Mouse (Mus musculus) kidney, adult 10 weeks (tissue): ENCODE results near the gene Lipe. TPM values are rescaled to one million over a fixed set of nuclear protein-coding genes. Genes with fewer than 3 reads are reported as not detected.

ENCODE experiments used
- polyA plus RNA-seq: library from polyadenylated mRNA; stranded (reverse); fragments of 350-450 nt; fragmentation: Illumina TruSeq; extraction: RNeasy Lipid Tissue Mini Kit (QIAGEN cat#74804); gene quantifications from one replicate; pipeline ENCODE4 v1.2.3, GENCODE M21; 2014; ENCODE audit warnings: low read depth, low replicate concordance

Lipe gene
- 0.49 TPM for polyA plus RNA-seq

DNA sequence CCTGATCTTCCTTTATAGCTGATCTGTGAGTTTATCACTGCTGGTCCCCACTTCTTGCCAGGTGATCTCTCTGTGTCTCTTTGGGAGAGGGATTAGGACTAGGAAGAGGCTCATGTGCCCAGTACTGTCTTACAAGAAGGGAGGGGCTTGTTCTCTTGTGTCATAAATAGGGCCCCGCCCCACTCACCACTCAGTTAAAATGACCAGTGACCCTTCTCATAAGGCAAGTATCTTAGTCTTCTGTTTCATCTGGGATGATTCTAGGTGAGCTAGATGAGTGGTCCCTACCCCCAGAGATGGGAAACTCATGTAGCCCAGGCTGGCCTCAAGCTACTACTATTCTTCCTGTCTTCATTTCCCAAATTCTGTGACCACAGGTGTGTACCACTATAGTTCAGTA, at the start of gene Lipe:
Gene Lipe, minus strand, starts transcription at position 101 of the 400 bp plus-strand sequence.

DNA sequence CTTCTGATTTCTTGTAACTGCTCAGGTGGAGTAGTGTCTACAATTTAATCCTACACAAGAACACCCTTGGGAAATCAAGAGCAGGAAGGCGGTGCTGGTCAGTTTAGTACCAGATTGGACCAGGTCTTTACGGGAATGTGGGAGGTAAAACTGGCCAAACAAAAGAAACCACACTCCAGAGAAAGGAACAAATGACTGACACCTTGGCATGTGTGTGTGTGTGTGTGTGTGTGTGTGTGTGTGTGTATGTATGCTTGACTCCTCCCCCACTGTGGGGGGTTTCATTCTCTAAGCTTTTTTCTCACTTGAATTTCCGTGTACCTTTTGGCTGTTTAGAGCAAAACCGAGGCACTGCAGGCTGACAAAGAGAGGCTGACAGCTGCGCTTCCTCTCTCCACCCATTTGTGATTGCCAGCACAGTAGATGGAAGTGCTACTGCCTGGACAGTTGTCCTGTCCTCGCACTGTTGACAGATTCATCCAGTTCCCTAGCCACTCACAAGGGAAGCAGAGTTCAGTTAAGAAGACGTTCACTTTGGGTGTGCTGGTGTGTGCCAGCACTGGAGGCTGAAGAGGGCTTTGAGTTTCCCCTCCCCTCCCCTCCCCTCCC, 14.4 kb upstream of the Lipe start, which contains the start of gene Cxcl17:
Gene Cxcl17, minus strand, starts transcription at position 54 of the 609 bp plus-strand sequence.

DNA sequence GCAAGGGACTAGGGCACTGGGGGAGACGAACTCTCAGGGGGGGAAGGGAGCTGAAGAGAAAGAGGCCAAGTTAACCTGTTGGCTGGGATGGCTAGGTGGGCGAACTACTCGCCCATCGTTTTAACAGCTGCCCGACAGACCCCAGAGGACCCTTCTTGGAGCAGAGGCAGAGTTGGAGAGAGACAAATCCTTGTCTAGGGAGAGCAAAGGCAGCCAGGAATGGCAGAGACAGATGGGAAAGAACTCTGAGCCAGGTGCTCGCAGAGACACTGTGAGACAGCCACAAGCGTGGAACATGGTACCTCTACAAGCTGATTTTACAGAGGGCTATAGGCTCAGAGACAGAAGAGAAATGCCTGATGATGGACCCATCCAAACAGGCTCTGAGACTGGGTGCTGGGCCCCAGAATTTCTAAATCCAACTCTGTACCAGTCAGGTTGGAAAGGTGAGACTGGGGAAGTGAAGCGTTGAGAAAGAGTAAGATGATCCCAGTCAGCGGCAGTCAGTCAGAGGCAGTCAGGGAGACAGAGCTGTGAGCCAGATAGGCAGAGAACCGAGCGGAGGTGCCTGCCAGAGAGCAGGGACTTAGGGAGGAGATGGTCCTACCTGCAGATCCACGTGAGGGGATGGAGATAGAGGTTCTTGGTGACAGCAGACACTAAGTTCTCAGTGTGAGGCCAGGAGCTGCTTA, 29.3 kb downstream of the Lipe start, which contains the start of gene Cnfn:
Gene Cnfn, minus strand, starts transcription at position 667 of the 692 bp plus-strand sequence.

Other genes with a start within 250 kb of the Lipe start
- gene Pou2f2, start 219.0 kb downstream of the Lipe start, polyA plus RNA-seq: 0.20 TPM
- gene Dedd2, start 178.1 kb downstream of the Lipe start, polyA plus RNA-seq: 0.69 TPM
- gene Zfp526, start 177.3 kb downstream of the Lipe start, polyA plus RNA-seq: 0.69 TPM
- 7.7 TPM for gene Gsk3a, start 160.9 kb downstream of the Lipe start, polyA plus RNA-seq
- gene Erf, start 147.9 kb downstream of the Lipe start, polyA plus RNA-seq: 1.3 TPM
- 4.7 TPM for gene Cic, start 131.0 kb downstream of the Lipe start, polyA plus RNA-seq
- 0.81 TPM for gene Pafah1b3, start 100.7 kb downstream of the Lipe start, polyA plus RNA-seq
- gene Prr19, start 97.3 kb downstream of the Lipe start, polyA plus RNA-seq: not detected
- gene Tmem145, start 92.6 kb downstream of the Lipe start, polyA plus RNA-seq: not detected
- 1.0 TPM for gene Megf8, start 81.5 kb downstream of the Lipe start, polyA plus RNA-seq
- gene Cnfn, start 29.0 kb downstream of the Lipe start, polyA plus RNA-seq: not detected
- gene Cxcl17, start 14.2 kb upstream of the Lipe start, polyA plus RNA-seq: not detected
- gene Ceacam1, start 78.9 kb upstream of the Lipe start, polyA plus RNA-seq: 89.5 TPM
- gene Ceacam2, start 141.1 kb upstream of the Lipe start, polyA plus RNA-seq: 199 TPM
- gene Erich4, start 217.2 kb upstream of the Lipe start, polyA plus RNA-seq: 6.0 TPM
- 28.8 TPM for gene Dmac2, start 220.7 kb upstream of the Lipe start, polyA plus RNA-seq
- not detected for gene B3gnt8, start 227.9 kb upstream of the Lipe start, polyA plus RNA-seq